Mouse (Mus musculus) stomach, postnatal 0 days (tissue): ENCODE results near the gene Tal1.

Experiments
- CTCF ChIP-seq: IDR thresholded peaks from 2 replicates; pipeline ENCODE4 v1.5.1; 2016; ENCODE audit warnings: antibody characterized with exemption, low read depth, mild to moderate bottlenecking, moderate library complexity
- EP300 ChIP-seq: optimal IDR thresholded peaks from 2 replicates; pipeline ENCODE3; 2016; ENCODE audit warnings: antibody characterized with exemption

- TF ChIP-seq EP300 (no peak), CTCF (peak; percentile 76)
These were observed 40.9 kb downstream of the Tal1 start for GRCm38 (mm10) chr4:115097146-115097496.
